Mouse (Mus musculus) erythroblast, adult 5-6 weeks (primary cell): ENCODE data around the gene Dpp4. TPM values are rescaled to one million over a fixed set of nuclear protein-coding genes. Genes with fewer than 3 reads are reported as not detected.

Experiments used
- ATAC-seq: replicated peaks from 2 replicates; pipeline ENCODE4 v1.8.0; 2016; ENCODE audit warnings: moderate number of reproducible peaks, mild to moderate bottlenecking, moderate TSS enrichment, inconsistent platforms; ENCODE audit not compliant: poor library complexity, low FRiP score, severe bottlenecking
- total RNA-seq, 2 experiments: library from RNA; stranded (forward) in 1 of 2; stranded (reverse) in 1 of 2; fragments of 150-400 nt in 1 of 2; fragments of 200-764, 138-1000 nt in 1 of 2; gene quantifications; 2 replicates each; pipeline versions ENCODE4 v1.2.3 to v1.2.4; 2015 to 2017; ENCODE audit warnings: low replicate concordance in 2 of 2

Dpp4 gene
- total RNA-seq, 2 experiments from 2014 or later: 2.5 to 3.2 TPM

GRCm38 (mm10) chr2:62411211-62412080 is 585 bp downstream of the Dpp4 start:
- no peak for ATAC-seq

DNA sequence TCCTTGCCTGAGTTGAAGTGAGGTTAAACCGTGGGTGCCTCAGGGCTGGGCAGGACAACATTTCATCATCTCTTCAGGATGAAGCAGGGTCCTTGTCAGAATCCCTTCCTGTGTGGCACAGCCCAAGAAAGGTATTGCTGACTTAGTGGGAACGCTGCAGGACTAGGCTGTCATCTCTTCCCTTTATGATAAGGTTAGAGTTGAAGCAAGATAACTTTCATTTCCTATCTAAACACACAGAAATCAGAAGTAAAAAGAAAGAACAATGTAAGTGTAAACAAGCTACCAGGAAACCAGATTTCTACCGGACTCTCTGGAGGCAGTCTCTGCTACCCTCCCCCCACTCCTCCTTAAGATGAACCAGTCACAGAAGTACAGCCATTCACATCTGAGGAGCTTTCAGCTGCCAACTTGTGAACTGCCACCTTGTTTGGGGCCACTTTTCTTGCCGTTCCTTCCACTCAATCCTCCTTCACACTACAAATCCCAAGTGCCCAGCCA is 3.3 kb downstream of the Dpp4 start:
- ATAC-seq: no peak

GRCm38 (mm10) chr2:62408216-62408615 is 3.8 kb downstream of the Dpp4 start:
- no peak for ATAC-seq

DNA sequence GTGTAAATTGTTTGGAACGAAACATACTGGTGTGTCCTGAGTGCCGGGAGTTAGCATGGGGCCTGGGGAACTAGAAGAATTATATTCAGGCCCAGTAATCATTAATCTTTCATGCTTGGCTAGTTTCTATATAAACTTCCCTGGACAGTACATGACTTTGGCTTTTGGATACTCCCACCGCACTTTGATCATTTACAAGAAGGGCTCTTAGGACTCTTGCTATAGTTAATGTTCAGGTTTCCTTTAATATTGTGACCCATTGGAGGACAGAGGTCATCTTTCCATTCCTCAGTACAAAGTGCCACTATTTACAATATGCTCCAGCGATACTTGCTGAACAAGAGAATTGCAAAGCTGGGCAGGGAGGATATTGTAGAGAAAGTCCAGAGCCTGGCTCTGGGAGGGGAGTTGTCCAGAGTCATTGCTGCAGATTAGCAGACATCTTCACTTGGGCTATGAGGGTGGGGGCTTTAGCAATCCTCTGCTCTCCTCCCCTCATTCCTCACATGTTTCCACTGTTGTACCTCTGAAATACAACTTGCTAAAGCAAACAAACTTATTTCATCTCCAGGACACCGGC is 8.4 kb downstream of the Dpp4 start:
- ATAC-seq: no peak

DNA sequence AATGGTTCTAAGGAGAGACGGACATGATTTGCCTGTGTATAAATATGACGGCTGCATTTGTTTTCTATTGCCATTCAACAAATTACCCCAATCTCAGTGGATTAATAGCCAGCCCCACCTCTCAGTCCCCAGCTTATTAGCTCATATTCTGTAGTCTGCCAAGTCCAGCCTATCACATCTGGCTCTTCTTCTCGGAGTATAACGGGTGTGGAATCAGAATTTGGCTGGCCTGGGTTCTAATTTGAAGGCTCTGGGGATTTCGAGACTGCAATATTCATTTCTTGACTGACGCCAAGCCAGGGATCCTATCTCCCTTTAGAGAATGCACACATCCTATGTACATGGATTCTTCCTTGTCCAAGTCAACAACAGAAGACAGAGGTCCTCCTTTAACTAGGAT is 11.0 kb downstream of the Dpp4 start:
- no peak for ATAC-seq

DNA sequence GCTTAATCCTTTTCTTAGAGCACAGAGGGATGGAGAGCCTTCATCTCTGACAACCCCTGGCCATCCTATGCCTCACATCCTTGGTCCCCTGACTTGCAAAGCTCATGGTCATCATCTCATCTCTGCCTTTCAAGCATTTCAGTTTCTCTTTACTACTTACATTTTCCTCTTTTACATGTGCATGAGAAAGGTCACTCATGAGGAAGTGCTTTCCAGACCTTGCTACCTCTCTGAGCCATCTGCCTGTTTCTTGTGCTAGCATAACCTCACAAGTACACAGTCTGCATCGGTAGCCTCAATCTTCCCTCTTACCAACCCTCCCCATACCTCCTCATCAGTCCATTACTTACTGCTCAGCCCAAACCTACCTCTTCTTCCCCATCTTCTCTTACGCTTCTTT is 12.2 kb downstream of the Dpp4 start:
- no peak for ATAC-seq

- ATAC-seq: no peak
Observed at GRCm38 (mm10) chr2:62399361-62399760, 12.7 kb downstream of the Dpp4 start.

DNA sequence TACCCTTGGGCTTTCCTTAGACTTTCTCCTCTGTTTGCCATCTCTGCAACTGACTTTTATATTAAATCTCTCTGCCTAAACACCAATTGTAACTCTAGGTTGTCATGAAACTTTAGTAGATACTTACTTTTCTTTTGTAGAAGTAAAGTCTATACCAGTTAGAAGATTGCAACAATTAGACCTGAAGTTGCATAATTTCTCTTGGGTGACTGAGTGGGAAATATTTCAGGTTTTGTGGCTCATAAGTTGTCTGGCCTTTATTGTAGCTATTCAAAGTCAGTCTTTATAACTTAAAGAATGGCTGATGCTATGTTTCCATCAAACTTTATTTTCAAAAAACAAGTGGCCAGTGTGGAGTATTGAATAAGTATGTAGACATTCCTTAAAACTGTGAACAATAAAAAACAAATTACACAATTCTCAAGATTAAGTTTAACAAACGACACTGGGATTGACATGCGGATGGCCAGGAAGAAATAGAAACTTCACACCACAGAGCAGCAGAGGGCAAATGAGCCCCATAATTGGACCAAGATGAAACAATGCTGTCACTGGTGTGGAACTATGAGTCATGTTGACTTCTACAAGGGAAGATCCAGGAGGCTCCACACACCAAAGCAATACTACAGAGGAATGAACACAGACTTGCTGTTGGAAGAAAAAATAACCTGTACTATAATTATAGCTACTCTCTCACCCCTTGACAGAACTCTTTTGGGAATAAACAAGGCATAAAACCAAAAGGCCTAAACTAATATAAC is 13.7 kb downstream of the Dpp4 start:
- ATAC-seq: no peak

DNA sequence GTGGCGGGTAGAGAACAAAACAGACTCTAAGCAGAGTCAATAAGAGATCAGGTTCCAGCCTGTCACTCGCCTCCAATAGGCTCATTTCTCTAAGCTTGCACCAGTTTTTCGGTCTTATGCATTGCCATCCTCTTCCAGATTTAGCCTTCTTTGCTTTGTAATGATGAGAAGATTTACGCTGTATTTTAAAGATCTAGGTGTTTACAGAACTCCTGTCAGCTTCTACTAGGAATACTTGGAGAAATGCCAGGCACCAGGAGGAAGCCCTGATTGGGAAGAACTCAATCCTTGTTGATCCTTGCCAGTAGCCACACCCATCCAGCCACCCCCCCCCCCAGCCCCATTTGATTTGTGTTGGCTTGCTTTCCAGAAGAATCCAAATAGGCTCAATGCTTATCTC is 14.4 kb downstream of the Dpp4 start:
- ATAC-seq: no peak

DNA sequence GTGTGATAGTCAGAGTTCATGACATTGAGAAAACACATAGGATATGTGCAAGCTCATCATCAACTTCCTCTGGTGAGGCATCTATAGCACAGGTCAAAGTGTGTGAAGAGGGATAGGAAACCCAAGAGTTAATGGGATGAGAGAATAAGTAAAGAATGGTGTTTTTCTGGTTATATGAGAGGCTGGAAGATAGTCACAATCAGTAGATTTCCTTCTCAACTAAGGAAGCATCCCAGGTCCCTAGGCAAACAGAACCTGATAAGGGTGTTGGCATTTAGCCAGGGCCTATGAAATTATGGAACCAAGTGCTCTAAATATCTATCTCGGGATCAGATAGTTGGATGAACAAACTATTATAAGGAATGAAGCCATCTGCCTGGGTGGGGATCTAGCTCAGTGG is 15.2 kb downstream of the Dpp4 start:
- no peak for ATAC-seq

GRCm38 (mm10) chr2:62394800-62395199 is 17.2 kb downstream of the Dpp4 start:
- ATAC-seq: no peak

- ATAC-seq: no peak
Observed at GRCm38 (mm10) chr2:62392098-62392497, 19.9 kb downstream of the Dpp4 start.

DNA sequence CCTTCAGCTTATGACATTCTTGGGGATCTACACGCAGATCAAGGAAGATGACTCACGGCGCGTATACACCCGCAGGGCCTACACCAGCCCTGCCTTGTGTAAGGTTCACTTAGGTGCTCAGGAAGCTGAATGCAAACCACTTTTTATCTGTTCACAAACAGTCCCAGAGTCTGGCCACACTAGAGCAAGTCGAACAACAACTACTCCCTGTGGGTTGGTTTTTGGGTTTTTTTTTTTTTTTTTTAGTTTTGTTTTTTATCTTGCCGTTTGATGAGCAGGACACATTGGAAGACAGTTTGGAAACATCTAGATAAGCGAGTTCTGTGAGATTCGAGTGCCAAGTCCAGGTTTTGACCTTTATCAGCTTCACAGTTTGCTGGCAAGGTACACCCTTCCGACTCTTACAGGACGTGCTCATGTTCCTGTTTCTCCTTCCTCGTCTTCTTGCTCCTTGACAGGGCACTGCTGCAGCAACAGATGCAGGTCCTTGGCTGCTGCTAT is 21.0 kb downstream of the Dpp4 start:
- ATAC-seq: peak; percentile 60

DNA sequence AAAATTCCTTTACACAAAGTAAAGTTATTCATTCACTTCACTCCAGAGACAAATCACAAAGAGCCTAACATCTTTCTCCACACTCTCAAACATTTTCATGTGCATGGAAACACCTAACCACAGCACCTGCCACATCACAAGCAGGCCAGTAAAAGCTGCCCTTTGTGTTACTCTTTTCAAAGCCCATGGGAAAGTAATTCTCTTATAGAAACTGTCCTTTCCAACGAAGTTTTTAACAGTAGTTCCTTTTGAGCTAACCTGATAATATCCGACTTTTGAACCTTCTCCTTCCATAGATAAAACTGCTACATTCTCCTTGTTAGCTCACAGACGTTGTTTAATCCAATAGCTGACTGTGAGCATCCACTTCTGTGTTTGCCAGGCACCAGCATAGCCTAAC is 21.7 kb downstream of the Dpp4 start:
- no peak for ATAC-seq

GRCm38 (mm10) chr2:62388841-62389240 is 23.2 kb downstream of the Dpp4 start:
- ATAC-seq: no peak

DNA sequence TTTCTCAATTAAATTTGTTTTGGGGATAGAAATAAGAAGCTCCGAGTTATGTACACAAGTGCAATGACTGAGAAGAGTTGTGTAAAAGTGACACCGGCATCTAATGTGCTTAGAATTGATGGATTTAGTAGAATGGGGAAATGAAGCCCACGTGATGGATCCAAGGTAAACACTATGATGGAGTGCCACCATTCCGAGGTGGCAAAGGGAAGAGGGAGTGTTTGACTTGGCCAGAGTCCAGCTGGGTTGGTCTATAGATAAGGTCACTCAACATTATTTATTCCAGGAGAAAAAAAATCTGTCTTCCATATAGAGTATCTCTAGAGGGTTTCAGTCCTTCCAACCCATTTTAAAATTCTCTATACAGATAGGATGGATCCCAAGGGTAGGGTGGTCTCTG is 28.8 kb downstream of the Dpp4 start:
- ATAC-seq: no peak

DNA sequence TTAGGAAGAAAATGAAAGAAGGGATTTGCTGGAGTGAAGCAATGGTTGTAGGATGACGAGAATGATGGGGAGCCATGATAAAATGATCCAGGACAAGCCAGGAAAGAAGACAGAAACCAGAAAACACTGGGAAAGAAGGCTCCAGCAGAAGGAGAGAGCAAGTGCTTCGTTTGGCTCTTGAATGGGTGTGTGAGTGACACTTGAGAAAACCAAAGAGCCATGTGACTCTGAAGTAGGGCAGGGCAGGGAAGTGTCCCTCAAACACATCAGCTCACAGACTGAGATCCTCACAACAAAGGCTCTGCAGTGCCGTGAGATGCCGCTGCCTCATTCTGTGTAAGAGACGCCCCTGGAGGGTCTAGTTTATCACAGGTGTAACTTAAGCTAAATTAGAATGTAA is 29.6 kb downstream of the Dpp4 start:
- no peak for ATAC-seq

- no peak for ATAC-seq
Observed at GRCm38 (mm10) chr2:62381756-62382155, 30.3 kb downstream of the Dpp4 start.

- ATAC-seq: no peak
Observed at GRCm38 (mm10) chr2:62373692-62374091, 38.3 kb downstream of the Dpp4 start.

- no peak for ATAC-seq
Observed at GRCm38 (mm10) chr2:62370048-62370447, 42.0 kb downstream of the Dpp4 start.
